Mouse (Mus musculus) embryonic fibroblast, embryonic 13.5 days (primary cell): ENCODE measurements around the gene Camsap1.

ENCODE experiments used
- CTCF ChIP-seq: IDR thresholded peaks from 2 replicates; pipeline ENCODE4 v1.5.1; 2011; ENCODE audit warnings: mild to moderate bottlenecking, control low read depth, low read length, moderate library complexity, borderline replicate concordance; ENCODE audit not compliant: insufficient read depth
- POLR2A ChIP-seq: IDR thresholded peaks from 2 replicates; pipeline ENCODE4 v1.6.1; 2011; ENCODE audit warnings: low read depth, mild to moderate bottlenecking, control low read depth, low read length, moderate library complexity

DNA sequence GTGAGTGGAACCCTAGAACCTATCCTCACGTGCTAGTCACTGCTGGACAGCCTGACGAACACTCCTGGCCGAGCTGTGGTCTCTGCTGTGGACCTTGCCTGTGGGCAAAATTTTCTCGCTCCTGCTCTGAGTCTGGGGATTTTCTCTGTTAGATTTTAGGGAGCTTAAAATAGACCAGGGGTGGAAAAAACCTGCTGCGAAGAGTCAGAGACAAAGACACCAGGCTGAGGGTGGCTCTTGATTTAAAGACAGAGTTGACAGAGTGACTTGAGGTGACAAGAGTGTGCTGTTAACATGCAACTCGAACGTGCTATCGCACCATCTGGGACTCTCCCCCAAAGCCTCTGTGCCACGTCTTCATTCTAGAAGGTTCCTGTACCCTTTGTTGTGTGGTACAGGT, 84.1 kb downstream of the Camsap1 start:
- no peak for TF ChIP-seq POLR2A
- TF ChIP-seq CTCF, result no peak
